Mouse (Mus musculus) ovary, postnatal 10 days (tissue): ENCODE results near the gene Esrra.
"Not testable (repeated sequence)": the region's sequence is repeated elsewhere in the genome, so short reads cannot be mapped to it uniquely, and the experiment has no call there.

Experiments
- DNase-seq: peaks from one replicate; pipeline ENCODE4 v3.0.0; 2022; ENCODE audit warnings: low spot score

The Esrra gene

DNA sequence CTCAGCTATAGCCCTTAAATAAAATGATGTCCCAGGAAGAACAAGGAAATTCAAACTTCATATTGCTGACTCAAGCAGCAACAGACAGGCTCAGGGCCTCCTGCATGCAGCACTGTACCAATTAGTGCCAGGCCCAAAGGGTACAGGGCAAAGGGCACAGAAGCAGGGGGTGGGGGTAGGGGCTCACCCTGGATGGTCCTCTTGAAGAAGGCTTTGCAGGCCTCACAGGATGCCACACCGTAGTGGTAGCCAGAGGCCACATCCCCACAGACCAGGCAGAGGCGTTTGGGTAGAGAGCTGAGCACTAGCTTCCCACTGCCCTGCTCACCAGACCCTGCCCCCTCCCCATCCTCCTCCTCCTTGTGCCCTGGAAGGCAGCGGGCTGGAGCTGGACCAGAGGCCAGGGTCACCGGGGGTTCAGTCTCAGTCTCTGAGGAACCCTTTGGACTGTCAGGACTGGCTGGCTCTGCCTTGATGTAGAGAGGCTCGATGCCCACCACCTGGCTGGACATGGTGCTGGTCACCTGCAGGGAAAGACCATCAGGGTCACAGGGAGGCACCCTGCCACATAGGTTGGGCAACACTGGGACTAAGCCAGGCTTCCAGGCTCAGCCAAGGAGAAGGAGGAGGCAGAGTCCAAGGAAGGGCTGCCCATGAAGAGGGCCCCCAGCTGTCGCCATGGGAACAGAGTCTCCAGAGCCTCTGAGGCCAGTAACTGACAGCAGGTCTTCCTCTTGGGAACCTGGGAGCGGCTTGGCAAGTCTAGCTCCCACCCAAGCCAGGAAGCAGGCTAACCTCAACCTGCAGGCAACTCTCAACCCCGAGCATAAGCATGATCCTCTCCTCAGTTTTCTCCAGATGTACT lies 1.5 kb downstream of the Esrra start:
- no peak for DNase-seq

DNA sequence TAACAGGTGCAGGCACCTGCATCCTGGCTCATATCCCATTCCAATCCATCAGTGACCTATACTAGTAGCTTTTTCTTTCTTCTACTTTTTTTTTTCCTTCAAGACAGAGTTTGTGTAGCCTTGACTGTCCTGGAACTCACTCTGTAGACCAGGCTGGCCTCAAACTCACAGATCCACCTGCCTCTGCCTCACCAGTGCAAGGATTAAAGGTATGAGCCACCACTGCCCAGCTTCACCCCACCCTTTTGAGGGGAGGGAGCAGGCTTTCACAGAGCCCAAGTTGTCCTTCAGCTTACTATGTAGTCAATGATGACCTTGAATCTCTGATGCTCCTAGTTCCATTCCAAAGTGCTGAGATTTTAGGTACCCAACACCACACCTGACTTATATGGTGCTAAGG lies 2.2 kb downstream of the Esrra start:
- no peak for DNase-seq

DNA sequence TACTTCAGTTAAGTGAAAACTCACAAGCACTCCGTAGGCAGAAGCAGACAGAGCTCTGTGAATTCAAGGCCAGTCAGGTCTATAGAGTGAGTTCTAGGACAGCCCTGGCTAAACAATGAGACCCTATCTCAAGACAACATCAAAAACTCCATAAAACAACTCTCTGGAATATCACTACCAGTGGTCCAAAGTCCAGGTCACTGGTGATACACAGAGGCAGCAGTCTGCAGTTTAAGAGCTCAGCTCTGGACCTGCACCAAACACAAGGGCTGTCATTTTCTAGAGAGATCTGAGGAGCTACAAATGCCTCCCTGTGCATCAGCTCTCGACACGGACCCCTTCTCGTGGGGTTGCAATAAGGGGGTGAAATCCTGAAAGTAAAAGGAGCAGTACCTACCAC lies 3.3 kb downstream of the Esrra start:
- DNase-seq: no peak

DNA sequence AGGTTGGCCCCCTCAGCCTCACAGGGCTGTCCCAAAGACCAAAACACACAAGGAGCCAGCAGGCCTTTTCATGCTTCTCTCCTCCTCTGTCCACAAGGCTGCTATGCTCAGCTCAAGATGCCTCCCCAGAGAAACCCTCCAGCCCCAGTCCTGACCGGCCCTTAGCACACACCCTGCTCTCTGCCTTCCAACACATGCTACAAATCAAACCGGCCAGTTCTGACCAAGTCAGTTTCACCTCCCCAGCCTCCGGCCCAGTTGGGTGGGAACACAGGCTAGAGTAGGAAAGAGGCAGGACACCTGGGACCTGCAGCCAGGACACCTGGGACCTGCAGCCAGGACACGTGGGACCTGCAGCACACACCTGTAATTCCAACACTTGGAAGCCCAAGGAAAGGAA lies 5.1 kb downstream of the Esrra start:
- DNase-seq: no peak

DNA sequence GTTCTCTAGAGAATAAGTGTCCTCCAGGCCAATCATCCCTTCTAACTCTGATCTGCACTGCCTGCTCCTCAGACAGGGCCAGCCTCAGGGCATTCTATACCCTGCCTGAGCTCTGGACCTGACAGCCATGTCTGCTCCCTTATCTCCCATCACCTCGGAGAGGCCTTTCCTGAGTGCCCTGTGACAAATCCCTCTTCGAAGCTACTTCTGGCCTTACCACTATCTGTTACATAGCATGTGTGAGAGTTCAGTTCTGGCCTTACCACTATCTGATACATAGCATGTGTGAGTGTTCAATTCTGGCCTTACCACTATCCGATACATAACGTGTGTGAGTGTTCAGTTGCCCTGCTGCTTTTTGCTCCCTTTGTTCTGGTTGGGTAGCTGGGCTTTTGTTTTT lies 6.3 kb downstream of the Esrra start:
- DNase-seq: no peak

DNA sequence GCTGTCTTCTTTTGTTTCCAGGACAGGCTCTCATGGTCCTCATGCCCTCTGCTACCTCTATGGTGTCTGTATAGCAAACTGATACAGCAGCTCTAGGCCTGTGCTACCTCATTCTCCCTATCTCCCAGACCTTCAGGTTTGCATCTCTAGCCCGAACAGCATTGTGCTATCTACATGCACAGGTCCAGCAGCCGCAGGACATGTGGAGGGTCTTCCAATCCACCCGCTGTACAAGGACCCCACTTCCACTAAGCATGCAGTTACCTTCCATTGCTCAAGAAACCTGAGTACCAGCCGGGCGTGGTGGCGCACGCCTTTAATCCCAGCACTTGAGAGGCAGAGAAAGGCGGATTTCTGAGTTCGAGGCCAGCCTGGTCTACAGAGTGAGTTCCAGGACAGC lies 7.1 kb downstream of the Esrra start:
- no peak for DNase-seq

DNA sequence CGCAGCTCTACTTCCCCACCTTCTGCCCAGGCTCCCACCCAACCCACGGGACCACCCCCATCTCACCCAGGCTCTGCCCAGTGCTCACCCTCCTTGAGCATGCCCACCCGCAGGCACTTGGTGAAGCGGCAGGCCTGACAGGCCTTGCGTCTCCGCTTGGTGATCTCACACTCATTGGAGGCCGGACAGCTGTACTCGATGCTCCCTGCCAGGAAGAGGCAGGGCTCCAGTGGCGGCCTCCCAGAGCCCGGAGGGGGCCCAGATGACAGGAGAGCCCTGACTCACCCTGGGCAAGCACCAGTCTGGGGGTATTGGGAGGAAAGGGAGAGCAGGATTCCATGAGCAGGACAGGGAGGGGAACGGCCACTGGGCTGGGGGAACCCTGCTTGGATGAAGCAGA lies 7.6 kb downstream of the Esrra start:
- DNase-seq: no peak

DNA sequence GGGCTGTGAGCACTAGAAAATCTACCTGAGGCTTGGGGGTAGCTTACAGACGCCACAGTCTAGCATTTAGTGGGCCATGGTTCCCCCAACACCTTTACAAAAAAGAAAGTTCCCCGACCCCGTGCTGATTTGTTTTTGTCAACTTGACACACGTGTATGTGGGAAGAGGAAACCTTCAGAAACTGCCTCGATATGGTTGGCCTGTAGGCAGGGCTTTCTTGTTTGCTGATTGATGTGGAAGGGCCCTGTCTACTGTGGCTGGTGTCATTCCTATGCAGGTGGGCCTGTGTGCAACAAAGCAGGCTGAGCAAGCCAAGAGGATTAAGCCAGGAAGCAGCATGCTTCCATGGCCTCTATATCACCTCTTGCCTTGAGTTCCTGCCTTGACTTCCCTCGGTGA lies 8.6 kb downstream of the Esrra start:
- DNase-seq: no peak

DNA sequence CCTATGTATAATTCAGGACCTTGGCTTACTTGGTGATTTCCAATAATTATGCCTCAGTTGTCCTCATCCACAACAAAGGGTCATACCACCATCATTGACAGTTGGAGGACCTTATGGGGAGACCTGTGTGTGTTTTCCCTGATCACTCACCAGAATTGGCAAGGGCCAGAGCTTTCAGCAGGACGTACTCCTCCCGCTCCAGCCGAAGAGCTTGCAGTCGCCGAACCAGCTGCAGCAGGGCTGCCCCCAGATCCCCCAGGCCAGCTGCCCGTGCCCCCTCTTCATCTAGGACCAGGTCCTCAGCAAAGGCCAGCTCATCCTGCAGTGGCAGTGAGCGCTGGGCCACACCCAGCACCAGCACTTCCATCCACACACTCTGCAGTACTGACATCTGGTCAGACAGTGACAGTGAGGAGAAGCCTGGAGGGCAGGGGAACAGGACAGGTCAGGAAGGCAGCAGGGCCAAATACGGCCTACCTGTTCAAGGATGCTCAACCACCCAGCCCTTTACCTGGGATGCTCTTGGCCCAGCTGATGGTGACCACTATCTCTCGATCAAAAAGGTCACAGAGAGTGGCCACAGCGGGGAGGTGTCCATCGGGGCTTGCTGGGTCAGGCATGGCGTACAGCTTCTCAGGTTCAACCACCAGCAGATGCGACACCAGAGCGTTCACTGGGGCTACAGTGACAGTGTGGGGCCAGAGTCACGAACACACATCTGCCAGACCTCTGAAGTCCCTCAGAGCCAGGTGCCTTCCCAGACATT lies 9.2 kb downstream of the Esrra start:
- no peak for DNase-seq

DNA sequence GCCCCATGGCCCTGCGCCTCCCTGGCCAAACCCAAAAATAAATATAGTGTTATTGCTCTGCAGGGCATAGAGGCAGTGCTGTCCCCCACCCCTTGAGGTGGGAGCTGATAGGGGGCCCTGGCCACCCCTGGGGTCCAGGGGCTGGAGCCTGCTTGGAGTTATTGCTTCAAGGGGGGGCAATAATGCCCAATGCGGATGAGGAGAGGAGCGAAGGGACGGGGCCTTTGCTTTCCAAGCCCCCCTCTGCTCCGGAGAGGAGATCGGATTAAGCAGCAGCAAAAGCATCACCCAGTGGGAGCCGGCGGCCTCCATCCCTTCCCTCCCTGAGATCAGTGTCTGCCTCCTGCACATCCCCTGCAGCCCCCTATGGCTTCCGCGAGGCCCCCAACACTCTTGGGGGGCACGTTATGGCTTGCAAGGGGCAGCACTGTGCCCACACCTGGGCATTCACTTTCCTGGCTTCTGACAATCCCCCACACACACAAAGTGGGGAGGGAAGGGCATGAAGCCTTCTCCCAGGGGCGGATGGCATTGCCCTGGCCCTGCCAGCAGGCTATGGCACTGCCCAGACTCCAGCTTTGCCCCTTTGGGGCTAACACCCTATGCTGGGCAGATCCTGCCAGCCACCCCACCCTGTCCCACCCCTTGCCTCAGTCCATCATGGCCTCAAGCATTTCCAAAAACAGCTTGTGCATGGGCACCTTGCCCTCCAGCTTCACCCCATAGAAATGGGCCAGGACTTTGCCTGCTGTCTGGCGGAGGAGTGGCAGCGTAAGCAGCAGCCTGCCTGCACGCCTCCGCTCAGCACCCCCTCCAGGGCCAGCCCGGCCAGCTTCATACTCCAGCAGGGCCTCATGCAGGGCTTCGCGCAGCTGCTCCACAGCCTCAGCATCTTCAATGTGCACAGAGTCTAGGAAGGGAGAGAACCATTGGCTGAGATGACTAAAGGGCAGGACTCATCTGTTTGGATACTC lies 10.2 kb downstream of the Esrra start:
- DNase-seq: no peak

DNA sequence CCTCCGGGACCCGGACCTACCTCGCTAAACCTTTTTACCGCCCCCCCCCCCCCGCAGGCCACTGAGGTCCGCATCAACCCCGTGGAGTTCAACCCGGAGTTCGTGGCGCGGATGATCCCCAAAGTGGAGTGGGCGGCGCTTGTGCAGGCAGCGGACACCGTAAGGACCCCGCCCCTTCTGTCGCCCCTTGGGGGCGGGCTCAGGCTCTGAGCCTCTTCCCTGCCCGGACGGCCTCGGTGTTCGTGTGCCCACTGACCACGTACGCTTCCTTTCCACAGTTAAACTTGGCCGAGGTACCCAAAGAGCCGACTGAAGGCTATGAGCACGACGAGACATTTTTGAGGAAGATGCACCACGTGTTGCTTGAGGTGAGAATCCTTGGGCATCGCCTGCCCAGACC lies 11.3 kb downstream of the Esrra start:
- DNase-seq: not testable (repeated sequence)

DNA sequence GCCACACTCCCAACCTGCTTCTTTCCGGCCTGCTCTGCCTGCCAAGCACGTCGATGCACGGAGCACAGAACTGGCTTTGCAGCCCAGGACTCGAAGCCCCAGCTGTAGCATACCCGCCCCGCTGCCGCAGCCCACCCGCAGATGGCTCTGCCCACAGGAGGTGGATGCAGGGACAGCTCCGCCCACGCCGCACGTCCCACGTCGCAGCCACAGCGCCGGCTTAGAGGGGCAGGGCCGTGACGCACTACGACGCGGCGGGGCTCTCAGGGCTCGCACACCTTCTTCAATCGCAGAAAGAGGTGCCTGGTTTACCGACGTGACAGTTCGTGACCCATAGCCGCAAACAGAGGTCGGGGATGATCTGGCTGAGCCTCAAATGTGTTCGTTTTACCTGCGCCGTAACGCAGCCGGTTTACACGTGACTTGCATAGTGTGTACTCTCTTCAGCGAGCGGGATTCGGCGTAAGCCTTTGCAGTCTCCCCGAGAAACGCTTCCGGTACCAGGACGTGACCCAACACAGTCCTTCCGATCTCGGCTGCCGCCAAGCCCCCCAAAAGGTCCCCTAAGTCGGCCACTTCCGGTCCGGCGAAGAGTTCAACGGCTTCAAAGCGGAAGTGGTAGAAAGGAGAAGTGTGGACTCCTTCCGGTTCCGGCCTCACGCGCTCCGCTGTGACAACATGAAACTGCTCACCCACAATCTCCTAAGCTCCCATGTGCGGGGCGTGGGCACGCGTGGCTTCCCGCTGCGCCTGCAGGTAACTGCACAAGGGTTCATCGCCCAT lies 11.9 kb downstream of the Esrra start, which contains the start of the genes Trmt112 and Prdx5:
Gene Trmt112 (plus strand): TSS at position 192 of the 783 bp plus-strand sequence.
Gene Prdx5 (minus strand): TSS at position 600 of the 783 bp plus-strand sequence.
- DNase-seq: peak; percentile 60

DNA sequence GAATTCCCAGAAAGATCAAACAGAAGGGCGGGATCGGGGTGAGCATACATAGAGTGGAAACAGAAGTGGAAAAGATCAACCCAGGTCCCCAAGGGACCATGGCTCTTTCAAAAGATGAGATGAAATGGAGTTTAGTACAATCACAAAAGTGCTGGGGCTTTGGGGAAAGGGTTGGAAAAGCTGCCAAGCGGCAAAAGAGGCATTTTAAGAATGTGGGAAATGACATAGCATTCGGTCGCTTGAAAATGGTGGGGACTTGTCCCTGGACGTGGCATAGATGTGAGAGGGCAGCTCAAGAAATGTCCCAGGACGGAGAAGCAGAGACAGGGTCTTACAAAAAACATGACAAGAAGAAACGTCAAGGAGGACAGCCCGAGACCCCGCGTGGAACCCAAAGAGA lies 12.6 kb downstream of the Esrra start:
- no peak for DNase-seq

DNA sequence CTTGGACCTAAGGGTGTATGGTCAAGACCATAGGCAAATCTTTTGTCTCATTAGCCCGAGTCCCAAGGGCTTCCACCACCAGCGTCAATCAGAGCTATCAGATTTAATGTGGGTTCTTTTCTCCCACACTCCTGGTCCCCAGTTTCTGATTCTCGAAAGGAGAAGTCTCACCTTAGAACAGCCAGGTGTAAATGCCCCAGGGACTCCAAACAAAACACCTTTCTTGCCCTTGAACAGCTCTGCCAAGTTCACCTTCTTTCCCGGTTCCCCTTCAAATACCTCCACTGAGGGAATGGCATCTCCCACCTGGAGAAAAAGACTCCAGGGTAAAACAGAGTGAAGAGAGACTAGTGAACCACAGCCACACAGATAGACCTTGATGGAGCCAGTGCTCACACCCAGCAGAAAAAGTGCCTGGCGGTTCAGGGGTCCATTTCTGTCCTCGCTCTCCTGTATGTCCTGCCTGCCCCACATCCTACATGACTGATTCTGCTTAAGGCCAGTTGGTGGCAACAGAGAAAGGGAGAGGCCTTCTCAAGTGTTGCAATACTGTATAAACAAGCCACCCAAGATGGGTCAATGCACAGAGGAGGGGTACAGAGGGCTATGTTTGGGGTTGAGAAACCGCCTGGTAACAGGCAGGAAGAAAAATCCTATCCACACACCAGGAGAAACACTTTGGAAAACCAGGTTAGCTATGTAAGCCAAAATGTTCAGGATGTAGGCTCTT lies 13.6 kb downstream of the Esrra start:
- DNase-seq: no peak

DNA sequence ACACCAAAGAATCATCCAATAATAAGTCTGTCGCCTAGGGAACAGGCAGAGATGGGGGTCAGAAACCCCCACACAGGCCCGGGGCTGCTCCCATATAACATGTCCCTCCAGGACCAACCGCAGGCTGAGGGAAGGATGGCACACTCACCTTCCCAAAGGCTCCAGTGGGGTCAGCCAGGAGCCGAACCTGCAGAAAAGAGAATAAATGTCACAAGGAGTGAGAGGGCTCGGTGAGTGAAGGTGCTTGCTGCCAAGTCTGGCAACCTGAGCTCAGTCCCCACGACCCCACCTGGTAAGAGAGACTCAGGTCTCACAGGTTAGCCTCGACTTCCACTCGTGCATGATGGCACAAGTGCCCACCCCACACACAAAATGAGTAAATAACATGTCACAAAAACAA lies 14.5 kb downstream of the Esrra start:
- no peak for DNase-seq

DNA sequence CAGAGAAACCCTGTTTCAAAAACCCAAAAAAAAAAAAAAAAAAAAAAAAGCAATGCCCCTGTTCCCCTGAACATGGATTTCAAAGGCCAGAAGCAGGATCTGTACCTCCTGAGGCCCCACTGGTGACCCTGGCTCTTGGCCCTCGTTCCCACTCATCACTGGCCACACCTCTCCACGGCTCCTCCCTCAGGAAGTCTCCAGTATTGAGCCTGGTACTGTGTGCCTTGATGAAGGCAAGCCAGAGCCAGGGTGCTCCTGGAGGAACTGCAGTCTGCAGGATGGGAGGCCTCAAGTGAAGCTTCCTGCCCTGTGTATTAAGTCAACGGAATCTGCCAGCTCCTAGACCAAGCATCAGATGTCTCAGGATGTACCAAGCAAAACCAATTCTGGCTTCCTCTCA lies 15.4 kb downstream of the Esrra start:
- DNase-seq: no peak

DNA sequence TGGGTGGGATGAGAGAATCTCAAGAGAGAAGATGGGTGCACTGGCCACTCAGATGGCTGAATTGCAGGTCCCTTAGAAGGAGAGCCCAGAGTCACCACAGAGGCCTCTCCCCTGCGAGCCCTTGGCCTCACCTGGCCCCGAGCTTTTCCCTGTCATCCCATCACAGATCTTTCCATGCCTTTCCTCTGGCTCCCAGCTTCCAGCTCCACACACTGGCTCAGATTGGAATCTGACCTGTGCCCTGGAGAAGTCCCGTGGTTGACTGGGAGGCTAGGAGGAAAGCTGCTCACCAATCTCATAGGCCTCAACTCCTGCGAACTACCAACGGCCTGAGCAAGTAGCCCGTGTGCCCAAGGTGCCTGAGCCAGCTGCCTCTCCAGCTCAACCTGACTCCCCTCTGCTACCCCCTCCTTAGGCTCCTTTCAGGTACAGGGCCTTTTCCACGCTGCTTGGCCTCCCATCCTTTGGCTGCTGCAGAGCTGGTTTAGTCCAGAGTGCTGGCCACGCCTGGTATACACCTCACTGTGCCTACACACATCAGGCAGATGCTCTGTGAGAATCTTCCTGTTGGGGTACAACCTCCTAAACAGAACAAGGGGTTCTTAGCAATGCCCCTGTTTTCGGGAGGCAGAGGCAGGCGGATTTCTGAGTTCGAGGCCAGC lies 16.0 kb downstream of the Esrra start:
- DNase-seq: no peak

DNA sequence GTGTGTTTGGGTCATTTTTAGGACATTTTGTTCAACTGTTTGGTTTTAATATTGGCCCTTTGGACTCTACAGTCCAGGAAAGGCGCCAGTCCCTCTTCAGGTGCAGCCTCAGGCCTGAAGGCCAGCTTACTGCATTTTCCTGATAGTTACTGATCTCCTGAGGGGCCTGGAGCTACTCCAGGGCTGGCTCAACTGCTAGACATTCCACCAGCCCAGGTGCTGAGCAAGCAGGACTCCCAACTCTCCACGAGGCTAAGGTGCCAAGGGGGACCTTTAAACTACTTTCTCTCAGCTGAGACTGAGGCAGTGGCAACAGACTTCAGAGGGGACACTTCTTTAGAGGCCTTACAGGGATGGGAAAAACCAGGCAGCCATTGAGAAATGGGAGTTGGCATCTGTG lies 16.8 kb downstream of the Esrra start:
- DNase-seq: no peak

DNA sequence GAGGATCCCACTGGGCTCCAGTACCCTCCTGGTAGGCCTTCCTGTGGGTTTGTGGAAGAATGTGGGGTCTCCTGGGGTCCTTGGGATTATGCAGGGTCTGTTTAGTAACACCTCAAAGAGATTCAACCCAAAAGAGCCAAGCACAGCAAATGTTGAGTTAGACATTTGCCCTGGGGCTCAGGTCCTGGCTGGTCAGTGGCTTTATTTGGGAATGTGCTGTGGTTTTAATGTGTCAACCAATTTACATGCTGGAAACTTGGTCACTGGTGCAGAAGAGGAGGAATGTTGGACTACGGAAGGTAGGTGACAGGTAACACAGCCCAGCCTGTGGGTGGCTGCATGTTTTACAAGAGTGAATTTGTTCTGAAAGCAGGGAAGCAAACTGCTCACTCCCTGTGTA lies 18.6 kb downstream of the Esrra start:
- no peak for DNase-seq

DNA sequence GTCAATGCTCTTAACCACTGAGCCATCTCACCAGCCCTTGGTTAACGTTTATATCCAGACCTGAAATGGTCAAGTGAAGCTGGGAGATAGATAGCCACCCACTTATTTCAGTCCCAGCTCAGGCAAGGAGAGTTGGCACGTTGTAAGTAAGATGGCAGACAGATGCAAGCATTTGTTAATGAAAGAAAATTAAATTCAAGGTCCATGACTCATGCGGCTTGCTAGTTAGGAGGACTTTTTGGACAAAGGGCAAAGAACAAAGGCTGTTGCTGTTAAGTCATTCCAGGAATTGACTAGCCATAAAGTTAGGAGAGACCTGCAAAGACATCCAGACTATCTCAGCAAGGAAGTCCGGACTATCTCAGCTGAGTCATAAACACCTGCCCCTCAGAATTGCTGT lies 22.0 kb downstream of the Esrra start:
- DNase-seq: no peak
